Mouse (Mus musculus): ENCODE measurements around the gene Ascc2. TPM values are rescaled to one million over a fixed set of nuclear protein-coding genes. Genes with fewer than 3 reads are reported as not detected.

Ascc2 gene
- polyA plus RNA-seq, 1 experiment from 2014 or later: 21.1 TPM

DNA sequence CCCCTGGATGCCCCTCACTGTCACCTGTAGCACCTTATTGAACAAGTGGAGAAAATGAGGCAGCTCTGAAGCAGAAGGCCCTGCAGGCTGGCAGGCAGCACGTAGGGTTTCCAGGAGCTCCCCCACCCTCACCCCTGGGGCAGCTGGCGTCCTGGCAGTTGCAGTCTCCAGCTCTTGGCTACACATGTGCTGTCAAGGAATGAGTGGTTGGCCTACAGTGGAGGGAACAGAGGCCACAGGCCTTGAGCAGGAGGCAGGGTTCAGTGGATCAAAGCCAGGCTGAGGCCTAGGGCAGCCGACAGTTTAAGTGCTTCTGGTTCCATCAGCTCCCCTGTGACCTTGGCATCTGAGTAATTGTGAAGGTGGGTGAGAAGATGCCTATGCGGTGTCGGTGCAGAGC is 93.4 kb downstream of the Ascc2 start:
- Histone ChIP-seq H3K27ac (ENCODE audit: low read length) (no peak overlapping the region), H3K9ac (ENCODE audit: low read length) (no peak overlapping the region), H3K36me3 (ENCODE audit: control insufficient read depth, insufficient read depth) (no peaks in the 10 kb centered on the region), H3K9me3 (replicated peaks; ENCODE audit: control insufficient read depth, low read length) (no peaks in the 10 kb centered on the region), H3K4me1 (ENCODE audit: control insufficient read depth, insufficient read depth, low read length) (peaks cover 6% of the 10 kb centered on the region), H3K4me3 (ENCODE audit: low read length) (no peak overlapping the region), H3K27me3 (ENCODE audit: control insufficient read depth, insufficient read depth, low read length) (no peaks in the 10 kb centered on the region), H3K4me2 (ENCODE audit: low read depth, low read length) (no peak overlapping the region)
- no peak for ATAC-seq (replicated peaks; ENCODE audit: extremely low read depth, insufficient read depth, low FRiP score)
- WGBS: 78% methylated on average over 5 of the region's 5 CpGs

DNA sequence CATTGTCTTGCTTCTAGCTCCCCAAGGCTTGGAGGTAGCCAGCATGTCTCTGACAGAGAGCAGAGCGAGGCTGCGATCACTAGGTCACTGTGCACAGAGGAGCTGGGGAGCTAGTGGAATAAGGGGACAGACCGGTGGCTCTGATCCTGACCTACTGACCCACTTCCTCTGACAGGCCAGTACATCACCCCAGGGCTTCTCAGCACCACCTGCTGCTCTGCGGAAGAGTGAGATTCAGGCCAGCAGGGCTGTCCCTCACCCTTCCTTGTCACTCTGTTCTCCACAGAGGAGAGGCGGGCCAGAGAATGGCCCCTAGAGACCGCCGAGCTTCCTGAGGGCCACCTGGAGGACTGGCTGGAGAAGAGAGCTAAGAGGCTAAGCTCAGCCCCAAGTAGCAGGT is 94.2 kb downstream of the Ascc2 start:
- no peak for ATAC-seq (replicated peaks; ENCODE audit: extremely low read depth, insufficient read depth, low FRiP score)
- Histone ChIP-seq H3K4me1 (ENCODE audit: control insufficient read depth, insufficient read depth, low read length) (peaks cover 6% of the 10 kb centered on the region), H3K9ac (ENCODE audit: low read length) (no peak overlapping the region), H3K36me3 (ENCODE audit: control insufficient read depth, insufficient read depth) (no peaks in the 10 kb centered on the region), H3K27ac (ENCODE audit: low read length) (no peak overlapping the region), H3K4me2 (ENCODE audit: low read depth, low read length) (no peak overlapping the region), H3K9me3 (replicated peaks; ENCODE audit: control insufficient read depth, low read length) (no peaks in the 10 kb centered on the region), H3K27me3 (ENCODE audit: control insufficient read depth, insufficient read depth, low read length) (no peaks in the 10 kb centered on the region), H3K4me3 (ENCODE audit: low read length) (no peak overlapping the region)
- WGBS: 80% methylated on average over 7 of the region's 7 CpGs

DNA sequence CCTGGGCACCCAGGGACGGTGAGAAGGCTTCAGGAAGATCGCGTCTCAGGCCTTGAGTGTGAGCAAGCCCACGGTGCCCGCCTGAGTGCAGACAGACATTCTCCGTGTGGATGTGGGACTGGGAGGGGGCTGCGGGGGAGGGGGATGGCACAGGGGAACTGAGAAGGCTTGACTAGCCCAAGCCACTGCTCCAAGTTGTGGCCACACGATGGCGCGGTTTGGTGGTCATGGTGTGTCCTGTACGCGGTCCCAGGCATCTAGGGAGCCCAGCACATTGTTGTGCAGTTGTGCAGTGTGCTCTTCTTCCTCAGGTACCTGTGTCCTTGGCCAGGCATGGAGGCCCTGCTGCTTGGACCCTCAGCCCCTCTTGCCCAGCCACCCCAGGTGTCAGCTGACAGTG is 96.6 kb downstream of the Ascc2 start:
- Histone ChIP-seq H3K9me3 (replicated peaks; ENCODE audit: control insufficient read depth, low read length) (no peaks in the 10 kb centered on the region), H3K27me3 (ENCODE audit: control insufficient read depth, insufficient read depth, low read length) (no peaks in the 10 kb centered on the region), H3K4me1 (ENCODE audit: control insufficient read depth, insufficient read depth, low read length) (peaks cover 6% of the 10 kb centered on the region), H3K27ac (ENCODE audit: low read length) (no peak overlapping the region), H3K4me3 (ENCODE audit: low read length) (no peak overlapping the region), H3K36me3 (ENCODE audit: control insufficient read depth, insufficient read depth) (no peaks in the 10 kb centered on the region), H3K4me2 (ENCODE audit: low read depth, low read length) (no peak overlapping the region), H3K9ac (ENCODE audit: low read length) (no peak overlapping the region)
- ATAC-seq (replicated peaks; ENCODE audit: extremely low read depth, insufficient read depth, low FRiP score): no peak
- 36% methylated on average over 12 of the region's 12 CpGs for WGBS

Other genes starting within 250 kb of the Ascc2 start
- gene Hormad2, start 196.6 kb upstream of the Ascc2 start, polyA plus RNA-seq (2015; fragmentation: Nextera tagmentation; extraction: Ambion mirVana): 0.21 and 0.56 TPM in 2 replicates
- gene Mtmr3, start 42.9 kb upstream of the Ascc2 start, polyA plus RNA-seq (2015; fragmentation: Nextera tagmentation; extraction: Ambion mirVana): 21.2 and 24.3 TPM in 2 replicates
- not detected in 2 replicates for gene Gm11032, start 17.7 kb upstream of the Ascc2 start, polyA plus RNA-seq (2015; fragmentation: Nextera tagmentation; extraction: Ambion mirVana)
- 1,930 and 1,976 TPM in 2 replicates for gene Uqcr10, start 66.6 kb downstream of the Ascc2 start, polyA plus RNA-seq (2015; fragmentation: Nextera tagmentation; extraction: Ambion mirVana)
- 51.5 and 58.3 TPM in 2 replicates for gene Zmat5, start 66.9 kb downstream of the Ascc2 start, polyA plus RNA-seq (2015; fragmentation: Nextera tagmentation; extraction: Ambion mirVana)
- 0.10 and 0.14 TPM in 2 replicates for gene Cabp7, start 109.0 kb downstream of the Ascc2 start, polyA plus RNA-seq (2015; fragmentation: Nextera tagmentation; extraction: Ambion mirVana)
- 42.8 and 44.8 TPM in 2 replicates for gene Nf2, start 211.8 kb downstream of the Ascc2 start, polyA plus RNA-seq (2015; fragmentation: Nextera tagmentation; extraction: Ambion mirVana)
- gene Nipsnap1, start 236.2 kb downstream of the Ascc2 start, polyA plus RNA-seq (2015; fragmentation: Nextera tagmentation; extraction: Ambion mirVana): 22.3 and 23.2 TPM in 2 replicates

All from heart, embryonic 16.5 days (tissue).